Mouse (Mus musculus) heart, postnatal 0 days (tissue): ENCODE measurements around the gene Cyp2j7. TPM values are rescaled to one million over a fixed set of nuclear protein-coding genes. Genes with fewer than 3 reads are reported as not detected.

ENCODE experiments used
- ATAC-seq: fragments of 200-750 bp; cut with Nextera tagmentation; 2 replicates; pipeline ENCODE4 v1.8.0; 2017; ENCODE audit warnings: low read depth, moderate number of reproducible peaks, moderate library complexity; ENCODE audit not compliant: insufficient read depth
- DNase-seq: peaks from one replicate; pipeline ENCODE4 v3.0.0-alpha.2; 2016; ENCODE audit warnings: low spot score
- H3K27ac ChIP-seq: fragments of 300-500 bp; sonication (generic); 2 replicates; pipeline ENCODE4 v1.5.1; 2014; ENCODE audit warnings: low read depth, mild to moderate bottlenecking
- H3K27me3 ChIP-seq: fragments of 300-500 bp; sonication (generic); 2 replicates; pipeline ENCODE4 v1.6.1; 2014; ENCODE audit warnings: low read length, mixed read lengths; ENCODE audit not compliant: control insufficient read depth, insufficient read depth
- H3K36me3 ChIP-seq: fragments of 300-500 bp; sonication (generic); replicated peaks from 2 replicates; pipeline ENCODE4 v1.6.1; 2014; ENCODE audit warnings: low read length, mixed read lengths; ENCODE audit not compliant: control insufficient read depth, insufficient read depth
- H3K4me1 ChIP-seq: fragments of 300-500 bp; sonication (generic); 2 replicates; pipeline ENCODE4 v1.6.1; 2014; ENCODE audit warnings: antibody characterized with exemption; ENCODE audit not compliant: control insufficient read depth, insufficient read depth
- H3K4me2 ChIP-seq: fragments of 300-500 bp; sonication (generic); 2 replicates; pipeline ENCODE4 v1.6.1; 2014; ENCODE audit warnings: low read depth, mild to moderate bottlenecking, low read length, moderate library complexity
- H3K4me3 ChIP-seq: fragments of 300-500 bp; sonication (generic); 2 replicates; pipeline ENCODE4 v1.5.1; 2014; ENCODE audit warnings: low read depth, low read length
- H3K9ac ChIP-seq: fragments of 300-500 bp; sonication (generic); replicated peaks from 2 replicates; pipeline ENCODE4 v1.6.1; 2014; ENCODE audit warnings: low read depth, low read length, mixed read lengths
- H3K9me3 ChIP-seq: fragments of 300-500 bp; sonication (generic); replicated peaks from 2 replicates; pipeline ENCODE4 v1.6.1; 2016; ENCODE audit warnings: low read length; ENCODE audit not compliant: control insufficient read depth
- CTCF ChIP-seq: IDR thresholded peaks from 2 replicates; pipeline ENCODE4 v1.5.1; 2016; ENCODE audit warnings: antibody characterized with exemption, control low read depth, low read depth
- EP300 ChIP-seq: IDR thresholded peaks from 2 replicates; pipeline ENCODE4 v1.6.1; 2016; ENCODE audit warnings: antibody characterized with exemption, low read depth
- WGBS: fragments of 180-500 bp; shearing (Covaris S2); extraction: QIAGEN DNeasy Blood & Tissue Kit; methylation state at CpG from one replicate; pipeline ENCODE4 v1.1.7; 2014; 5-methylcytosine and 5-hydroxymethylcytosine counted together
- polyA plus RNA-seq: library from polyadenylated mRNA; unstranded; fragments of >200 nt; fragmentation: Nextera tagmentation; extraction: Ambion mirVana; gene quantifications from 2 replicates; pipeline ENCODE4 v1.2.1, GENCODE M21; 2015
- total RNA-seq: library from RNA; depleted of rRNA; stranded (reverse); fragments of >200 nt; gene quantifications from 2 replicates; pipeline ENCODE4 v1.2.3, GENCODE M21; 2014; ENCODE audit warnings: low replicate concordance; rRNA removed

The Cyp2j7 gene
- total and polyA plus RNA-seq, 2 experiments from 2014 or later = not detected

DNA sequence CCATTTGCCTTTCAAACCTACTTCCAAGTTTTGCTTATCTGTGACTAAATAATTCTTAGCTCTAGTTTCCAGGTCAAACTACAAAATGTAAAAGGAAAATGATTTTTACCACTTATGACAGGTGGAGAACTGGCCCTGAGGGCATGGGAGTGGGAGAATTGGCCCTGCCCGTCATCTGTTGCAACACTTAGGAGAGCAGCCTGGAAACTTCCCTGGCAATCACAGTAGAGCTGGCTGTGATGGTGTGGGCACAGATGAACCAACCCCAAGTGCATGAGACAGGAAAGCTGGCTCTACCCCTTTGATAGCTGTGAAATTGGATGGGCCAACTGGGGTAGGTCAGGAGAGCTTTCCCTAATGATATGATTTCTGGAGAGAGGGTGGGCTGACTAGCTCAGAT is 73.6 kb downstream of the Cyp2j7 start:
- H3K4me2 ChIP-seq = no peak overlapping the region
- no peak overlapping the region for H3K27ac ChIP-seq
- 75% methylated on average over 1 of the region's 1 CpGs for WGBS
- H3K4me3 ChIP-seq = no peak overlapping the region
- no peaks in the 10 kb centered on the region for H3K36me3 ChIP-seq
- TF ChIP-seq CTCF (no peak), EP300 (no peak)
- DNase-seq = no peak
- H3K27me3 ChIP-seq = no peaks in the 10 kb centered on the region
- no peak for ATAC-seq
- no peaks in the 10 kb centered on the region for H3K4me1 ChIP-seq
- no peaks in the 10 kb centered on the region for H3K9me3 ChIP-seq
- H3K9ac ChIP-seq = no peak overlapping the region

DNA sequence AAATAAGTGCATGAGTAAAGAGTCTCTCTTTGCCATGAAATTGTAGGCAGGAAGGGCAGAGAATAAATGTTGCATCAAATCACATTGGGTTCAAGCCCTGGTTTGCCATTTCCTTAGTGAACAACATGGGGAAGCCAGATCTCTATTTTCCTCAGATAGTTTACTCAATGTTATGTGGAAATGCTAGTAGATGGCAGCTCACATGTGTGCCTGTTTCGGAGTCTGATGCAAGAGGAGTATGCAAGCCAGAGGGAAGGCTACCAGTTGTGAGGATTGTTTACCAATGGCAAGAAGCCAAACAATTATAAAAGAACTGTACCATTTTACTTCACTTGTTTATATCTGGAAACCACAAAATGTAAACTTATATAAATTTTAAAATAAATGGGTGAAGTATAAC is 74.9 kb downstream of the Cyp2j7 start:
- TF ChIP-seq EP300 (no peak), CTCF (no peak)
- no peak overlapping the region for H3K4me2 ChIP-seq
- 58% methylated on average over 1 of the region's 1 CpGs for WGBS
- H3K4me3 ChIP-seq = no peak overlapping the region
- no peak for ATAC-seq
- no peak overlapping the region for H3K27ac ChIP-seq
- DNase-seq = no peak
- no peak overlapping the region for H3K9ac ChIP-seq
- H3K4me1 ChIP-seq = no peaks in the 10 kb centered on the region
- H3K27me3 ChIP-seq = no peaks in the 10 kb centered on the region
- no peaks in the 10 kb centered on the region for H3K9me3 ChIP-seq
- no peaks in the 10 kb centered on the region for H3K36me3 ChIP-seq

Other genes with a start within 250 kb of the Cyp2j7 start
- not detected in 2 replicates for gene Cyp2j13, start 159.1 kb downstream of the Cyp2j7 start, total RNA-seq
- gene Cyp2j13, start 159.1 kb downstream of the Cyp2j7 start, polyA plus RNA-seq = not detected in 2 replicates
- gene Cyp2j12, start 95.5 kb downstream of the Cyp2j7 start, total RNA-seq = not detected in 2 replicates
- gene Cyp2j12, start 95.5 kb downstream of the Cyp2j7 start, polyA plus RNA-seq = not detected in 2 replicates
- gene Cyp2j11, start 112.0 kb upstream of the Cyp2j7 start, total RNA-seq = not detected in 2 replicates
- not detected in 2 replicates for gene Cyp2j11, start 112.0 kb upstream of the Cyp2j7 start, polyA plus RNA-seq